Mouse (Mus musculus) 3T3-L1 (cell line): ENCODE results near the gene Fxyd4.

ENCODE experiments used
- DNase-seq: peaks from one replicate; pipeline ENCODE4 v3.0.0-alpha.2; 2015; ENCODE audit warnings: low read depth, low spot score

The Fxyd4 gene

GRCm38 (mm10) chr6:117891369-117892160, 45.9 kb downstream of the Fxyd4 start:
- no peak for DNase-seq

- no peak for DNase-seq
These were observed 47.2 kb downstream of the Fxyd4 start for GRCm38 (mm10) chr6:117890257-117890656.

- no peak for DNase-seq
These were observed 48.8 kb downstream of the Fxyd4 start for GRCm38 (mm10) chr6:117888642-117889096.

DNA sequence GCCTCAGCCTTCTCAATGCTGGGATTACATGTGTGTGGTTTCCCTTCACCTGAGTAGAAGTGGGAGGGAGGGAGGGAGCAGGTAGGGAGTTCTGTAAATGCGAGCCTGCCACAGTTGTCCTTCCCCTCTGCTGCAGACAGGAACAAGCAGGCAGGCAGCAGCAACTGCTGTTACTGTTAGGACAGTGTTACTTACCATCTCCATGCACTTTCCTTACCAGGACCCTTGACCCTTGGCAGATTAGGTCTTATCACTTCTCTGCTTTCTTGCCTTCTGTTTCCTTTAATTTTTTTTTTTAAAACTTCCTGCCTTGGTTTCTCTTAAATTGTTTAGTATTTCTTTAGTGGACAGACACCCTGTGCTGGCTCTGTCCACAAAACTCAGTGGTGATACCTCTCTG, 49.5 kb downstream of the Fxyd4 start:
- no peak for DNase-seq

GRCm38 (mm10) chr6:117885943-117886342, 51.5 kb downstream of the Fxyd4 start:
- DNase-seq, result no peak
